Mouse (Mus musculus) cerebellum, postnatal 25 days (tissue): ENCODE data around the gene Caln1.
A peak's percentile ranks its signal among the peaks of the same experiment; 100 is the strongest.

Experiments used
- DNase-seq, 2 experiments: peaks; one replicate each; pipeline ENCODE4 v3.0.0; 2021; ENCODE audit warnings: mixed read lengths in 2 of 2

Caln1 gene

GRCm38 (mm10) chr5:130702361-130702760 is 333.1 kb downstream of the Caln1 start:
- DNase-seq, result peak; percentile 69 to 75

- peak; percentile 37 to 43 for DNase-seq
These were observed 335.6 kb downstream of the Caln1 start for GRCm38 (mm10) chr5:130704866-130705265.

- DNase-seq, result peak; percentile 43 to 50
These were observed 337.1 kb downstream of the Caln1 start for GRCm38 (mm10) chr5:130706202-130706855.

GRCm38 (mm10) chr5:130707755-130708154 is 338.5 kb downstream of the Caln1 start:
- DNase-seq, result no peak

- no peak for DNase-seq
These were observed 339.4 kb downstream of the Caln1 start for GRCm38 (mm10) chr5:130708616-130709015.

- DNase-seq, result no peak
These were observed 342.4 kb downstream of the Caln1 start for GRCm38 (mm10) chr5:130711643-130712042.

- DNase-seq, result no peak
These were observed 343.0 kb downstream of the Caln1 start for GRCm38 (mm10) chr5:130712281-130712680.

- DNase-seq, result peak; percentile 50 to 65
These were observed 345.9 kb downstream of the Caln1 start for GRCm38 (mm10) chr5:130715181-130715580.

- peak in 1 of 2 experiments; percentile 47 for DNase-seq
These were observed 349.1 kb downstream of the Caln1 start for GRCm38 (mm10) chr5:130718385-130718784.

GRCm38 (mm10) chr5:130742171-130742570 is 372.9 kb downstream of the Caln1 start:
- peak; percentile 33 to 37 for DNase-seq

GRCm38 (mm10) chr5:130757517-130757916 is 388.3 kb downstream of the Caln1 start:
- DNase-seq, result peak in 1 of 2 experiments; percentile 50

- peak; percentile 82 for DNase-seq
These were observed 396.5 kb downstream of the Caln1 start for GRCm38 (mm10) chr5:130765784-130766183.

GRCm38 (mm10) chr5:130771061-130771741 is 401.9 kb downstream of the Caln1 start:
- DNase-seq, result peak; percentile 51 to 58

- DNase-seq, result no peak
These were observed 403.2 kb downstream of the Caln1 start for GRCm38 (mm10) chr5:130772491-130772890.

GRCm38 (mm10) chr5:130774946-130775345 is 405.7 kb downstream of the Caln1 start:
- no peak for DNase-seq

- peak; percentile 47 to 68 for DNase-seq
These were observed 423.6 kb downstream of the Caln1 start for GRCm38 (mm10) chr5:130792755-130793452.

GRCm38 (mm10) chr5:130797713-130798112 is 428.5 kb downstream of the Caln1 start:
- DNase-seq, result peak; percentile 53 to 65

GRCm38 (mm10) chr5:130810314-130810713 is 441.1 kb downstream of the Caln1 start:
- peak; percentile 66 to 74 for DNase-seq

GRCm38 (mm10) chr5:130810846-130811245 is 441.6 kb downstream of the Caln1 start:
- DNase-seq, result peak; percentile 62 to 71

- peak; percentile 74 to 88 for DNase-seq
These were observed 442.0 kb downstream of the Caln1 start for GRCm38 (mm10) chr5:130811266-130811665.

- peak in 1 of 2 experiments; percentile 44 for DNase-seq
These were observed 442.7 kb downstream of the Caln1 start for GRCm38 (mm10) chr5:130811966-130812365.

- no peak for DNase-seq
These were observed 443.3 kb downstream of the Caln1 start for GRCm38 (mm10) chr5:130812556-130812955.

- DNase-seq, result peak in 1 of 2 experiments; percentile 50
These were observed 443.8 kb downstream of the Caln1 start for GRCm38 (mm10) chr5:130813089-130813488.
